Comparison of ENCODE assay signal across 14 mouse cellular contexts in the genomic region with DNA sequence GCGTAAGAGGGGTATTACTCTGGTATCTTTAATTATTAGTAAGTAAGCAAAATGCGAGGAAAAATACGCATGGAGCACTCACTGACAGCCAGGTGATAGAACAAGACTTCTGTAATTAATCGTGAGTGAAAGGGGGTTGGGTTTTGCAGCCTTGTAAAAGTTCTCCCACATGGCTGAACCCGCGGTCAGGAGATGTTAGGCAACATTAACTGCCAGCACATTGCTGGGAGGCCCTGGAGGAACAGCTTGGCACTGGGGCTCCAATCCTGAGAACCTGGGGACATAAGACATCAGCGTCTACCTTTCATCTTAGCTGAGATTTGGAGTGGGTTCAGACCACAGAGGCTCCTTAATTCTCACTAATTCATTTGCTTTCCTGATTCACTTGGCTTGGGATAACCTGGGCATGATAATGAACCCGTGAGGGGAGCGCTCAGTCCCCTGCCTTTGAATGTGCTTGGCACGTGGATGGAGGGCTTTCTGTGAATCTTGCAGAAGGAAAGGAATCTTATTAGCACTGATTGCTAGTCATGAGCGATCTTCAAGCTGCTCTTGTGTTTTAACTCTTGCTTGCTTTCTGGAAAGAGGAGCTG.
DNase-seq lines count a peak whose midpoint lies in the region; ATAC-seq lines count a peak whose summit lies in the region.
"Had no signal": no experiment of that assay in that cellular context is flagged by ENCODE, and none has a peak within 500 bp of the region (broad histone marks: within the 10 kb centered on the region; RNA-seq: fewer than 3 reads in every experiment).

No protein-coding gene starts in this region.

- no peaks in the 10 kb centered on the region for H3K9me3 ChIP-seq in forebrain, embryonic 14.5 days (replicated peaks; ENCODE audit: control insufficient read depth, low read length)
- no peaks in the 10 kb centered on the region for H3K9me3 ChIP-seq in forebrain, embryonic 12.5 days
- H3K9me3 ChIP-seq in midbrain, embryonic 12.5 days: no peaks in the 10 kb centered on the region
- H3K9me3 ChIP-seq in midbrain, embryonic 10.5 days (replicated peaks): no peaks in the 10 kb centered on the region
- no peaks in the 10 kb centered on the region for H3K9me3 ChIP-seq in limb, embryonic 12.5 days

- no peaks in the 10 kb centered on the region for H3K36me3 ChIP-seq in forebrain, embryonic 14.5 days (ENCODE audit: control insufficient read depth, insufficient read depth, low read length)
- no peaks in the 10 kb centered on the region for H3K36me3 ChIP-seq in forebrain, embryonic 12.5 days (replicated peaks)
- H3K36me3 ChIP-seq in midbrain, embryonic 12.5 days: no peaks in the 10 kb centered on the region
- H3K36me3 ChIP-seq in midbrain, embryonic 10.5 days: no peaks in the 10 kb centered on the region
- H3K36me3 ChIP-seq in limb, embryonic 12.5 days: no peaks in the 10 kb centered on the region

- H3K27me3 ChIP-seq in forebrain, embryonic 14.5 days (replicated peaks; ENCODE audit: control insufficient read depth, insufficient read depth, low read length): no peaks in the 10 kb centered on the region
- 0 out of 2 replicates have a peak, but pooled peaks cover 8% of the 10 kb centered on the region for H3K27me3 ChIP-seq in forebrain, embryonic 12.5 days
- no peaks in the 10 kb centered on the region for H3K27me3 ChIP-seq in midbrain, embryonic 12.5 days
- no peaks in the 10 kb centered on the region for H3K27me3 ChIP-seq in midbrain, embryonic 10.5 days (ENCODE audit: low read depth, poor library complexity, severe bottlenecking)
- H3K27me3 ChIP-seq in limb, embryonic 12.5 days: no peaks in the 10 kb centered on the region

- DNase-seq in forebrain, embryonic 14.5 days (ENCODE audit: low spot score): peak; percentile 64
- DNase-seq in midbrain, embryonic 10.5 days (ENCODE audit: low spot score): no peak
- no peak for DNase-seq in urinary bladder, postnatal 4 days (ENCODE audit: low spot score in 2 of 2)
- no peak for DNase-seq in spleen, postnatal 4 days (ENCODE audit: low spot score in 2 of 2)
- DNase-seq: cerebellum, adult 9-11 months; heart, adult 2 months; heart, postnatal 10 days; kidney, adult 8-10 months; lung, adult 2 months had no signal

- 0 out of 2 replicates have a peak overlapping the region, but pooled peaks have one; percentile 2 for H3K4me2 ChIP-seq in forebrain, embryonic 14.5 days (ENCODE audit: low read length)
- H3K4me2 ChIP-seq in forebrain, embryonic 12.5 days: no peak overlapping the region
- H3K4me2 ChIP-seq in midbrain, embryonic 12.5 days (replicated peaks): no peak overlapping the region
- H3K4me2 ChIP-seq in limb, embryonic 12.5 days: peak overlapping the region; percentile 32

- no peak overlapping the region for H3K9ac ChIP-seq in forebrain, embryonic 14.5 days (ENCODE audit: low read length)
- H3K9ac ChIP-seq in forebrain, embryonic 12.5 days: no peak overlapping the region
- H3K9ac ChIP-seq in midbrain, embryonic 12.5 days (replicated peaks): no peak overlapping the region
- H3K9ac ChIP-seq in limb, embryonic 12.5 days (replicated peaks): no peak overlapping the region

- 24% methylated on average over 11 of the region's 11 CpGs for WGBS in forebrain, embryonic 14.5 days
- 38% methylated on average over 11 of the region's 11 CpGs for WGBS in forebrain, embryonic 12.5 days
- 46% methylated on average over 11 of the region's 11 CpGs for WGBS in midbrain, embryonic 12.5 days
- 60% methylated on average over 11 of the region's 11 CpGs for WGBS in midbrain, embryonic 10.5 days
- WGBS in limb, embryonic 12.5 days: 19% methylated on average over 11 of the region's 11 CpGs

- peaks cover 19% of the 10 kb centered on the region for H3K4me1 ChIP-seq in forebrain, embryonic 14.5 days (ENCODE audit: control insufficient read depth, insufficient read depth, low read length)
- H3K4me1 ChIP-seq in forebrain, embryonic 12.5 days: peaks cover 26% of the 10 kb centered on the region
- peaks cover 23% of the 10 kb centered on the region; the same call in 1 of the 2 replicates for H3K4me1 ChIP-seq in midbrain, embryonic 12.5 days
- peaks cover 15% of the 10 kb centered on the region for H3K4me1 ChIP-seq in midbrain, embryonic 10.5 days
- H3K4me1 ChIP-seq in limb, embryonic 12.5 days (replicated peaks): peaks cover 21% of the 10 kb centered on the region

- H3K4me3 ChIP-seq in forebrain, embryonic 14.5 days (ENCODE audit: low read depth, low read length): no peak overlapping the region
- no peak overlapping the region for H3K4me3 ChIP-seq in forebrain, embryonic 12.5 days (replicated peaks)
- H3K4me3 ChIP-seq in midbrain, embryonic 12.5 days: no peak overlapping the region
- H3K4me3 ChIP-seq in midbrain, embryonic 10.5 days: no peak overlapping the region
- H3K4me3 ChIP-seq in limb, embryonic 12.5 days (replicated peaks): no peak overlapping the region
- H3K4me3 ChIP-seq: heart, adult 2 months had no signal

- ATAC-seq in forebrain, embryonic 14.5 days: peak; percentile 53; the same call in 1 of the 2 replicates
- no peak for ATAC-seq in forebrain, embryonic 12.5 days (ENCODE audit: low FRiP score)
- ATAC-seq in midbrain, embryonic 12.5 days (ENCODE audit: low FRiP score, low read depth): 0 out of 2 replicates have a peak, but pooled peaks have one; percentile 21
- ATAC-seq in limb, embryonic 12.5 days (ENCODE audit: insufficient number of reproducible peaks, insufficient read depth, low FRiP score, low TSS enrichment, low read depth): 0 out of 2 replicates have a peak, but pooled peaks have one; percentile 41
- ATAC-seq: hindbrain, postnatal 0 days had no signal

- no peak overlapping the region for H3K27ac ChIP-seq in forebrain, embryonic 14.5 days (ENCODE audit: low read depth, low read length)
- H3K27ac ChIP-seq in forebrain, embryonic 12.5 days: no peak overlapping the region
- no peak overlapping the region for H3K27ac ChIP-seq in midbrain, embryonic 12.5 days (replicated peaks)
- H3K27ac ChIP-seq in midbrain, embryonic 10.5 days (replicated peaks): no peak overlapping the region
- no peak overlapping the region; the same call in 1 of the 2 replicates for H3K27ac ChIP-seq in limb, embryonic 12.5 days
- H3K27ac ChIP-seq: heart, adult 2 months; hindbrain, postnatal 0 days; macrophage had no signal

Comparison
In these comparisons a context has a peak if more than half of its experiments do, and no peak if none do; other contexts are left out.
1. H3K4me2 ChIP-seq: peak in forebrain, embryonic 14.5 days (single experiment) and limb, embryonic 12.5 days (single experiment); none in forebrain, embryonic 12.5 days (single experiment) and midbrain, embryonic 12.5 days (single experiment).